Mouse (Mus musculus) heart, postnatal 0 days (tissue): ENCODE results near the gene Ccdc62.

ENCODE experiments used
- CTCF ChIP-seq: IDR thresholded peaks from 2 replicates; pipeline ENCODE4 v1.5.1; 2016; ENCODE audit warnings: antibody characterized with exemption, control low read depth, low read depth
- EP300 ChIP-seq: IDR thresholded peaks from 2 replicates; pipeline ENCODE4 v1.6.1; 2016; ENCODE audit warnings: antibody characterized with exemption, low read depth

- TF ChIP-seq CTCF: no peak
- no peak for TF ChIP-seq EP300
Observed at GRCm38 (mm10) chr5:123886365-123886764, 44.1 kb upstream of the Ccdc62 start.
